Mouse (Mus musculus) frontal cortex, adult (tissue): ENCODE results near the gene Mcm2.

Experiments used
- ATAC-seq: cut with Nextera tagmentation; 2 replicates; pipeline ENCODE4 v1.9.2; 2017; ENCODE audit warnings: mild to moderate bottlenecking, moderate library complexity, mixed read lengths; ENCODE audit not compliant: low TSS enrichment

The Mcm2 gene

GRCm38 (mm10) chr6:88898534-88899048 lies at the start of gene Mcm2:
Gene Mcm2 (minus strand): TSS chr6:88898780.
- peak; percentile 64 for ATAC-seq

DNA sequence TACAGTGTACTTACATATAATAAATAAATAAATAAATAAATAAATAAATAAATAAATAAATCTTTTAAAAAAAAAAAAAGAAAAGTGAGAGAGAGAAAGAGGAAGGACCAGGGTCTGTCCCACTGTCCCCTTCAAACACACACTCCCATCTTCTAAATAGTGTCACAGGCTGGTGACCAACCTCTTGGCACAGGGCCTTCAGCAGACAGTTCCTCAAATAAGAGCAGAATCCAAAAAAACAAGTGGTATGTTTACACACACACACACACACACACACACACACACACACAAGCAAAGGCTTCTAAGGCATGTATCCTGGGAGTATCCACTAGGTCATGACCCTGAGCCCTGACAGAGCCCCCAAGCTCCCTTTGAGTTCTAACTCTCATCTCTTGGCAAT lies 49.2 kb upstream of the Mcm2 start:
- ATAC-seq: no peak

GRCm38 (mm10) chr6:88946442-88946841 lies 47.9 kb upstream of the Mcm2 start:
- no peak for ATAC-seq

DNA sequence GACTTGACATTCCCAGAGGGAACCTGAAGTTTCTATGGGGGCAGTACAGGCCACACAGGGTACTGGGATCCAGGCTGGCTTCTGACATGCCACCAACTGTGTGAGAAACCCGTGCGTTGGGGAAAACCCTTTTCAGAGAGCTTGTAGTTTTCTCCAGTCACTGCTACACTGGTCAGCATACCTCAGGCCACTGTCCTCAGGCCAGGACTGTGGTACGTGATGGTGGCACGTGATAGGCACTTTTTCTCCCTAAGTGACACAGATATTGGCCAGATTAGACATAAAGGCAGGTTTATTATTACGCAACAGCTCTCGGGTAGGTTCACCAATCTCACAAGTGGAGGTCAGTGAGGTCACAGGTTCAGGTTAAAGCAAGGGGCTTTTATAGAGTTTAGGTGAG lies 45.1 kb upstream of the Mcm2 start:
- no peak for ATAC-seq

DNA sequence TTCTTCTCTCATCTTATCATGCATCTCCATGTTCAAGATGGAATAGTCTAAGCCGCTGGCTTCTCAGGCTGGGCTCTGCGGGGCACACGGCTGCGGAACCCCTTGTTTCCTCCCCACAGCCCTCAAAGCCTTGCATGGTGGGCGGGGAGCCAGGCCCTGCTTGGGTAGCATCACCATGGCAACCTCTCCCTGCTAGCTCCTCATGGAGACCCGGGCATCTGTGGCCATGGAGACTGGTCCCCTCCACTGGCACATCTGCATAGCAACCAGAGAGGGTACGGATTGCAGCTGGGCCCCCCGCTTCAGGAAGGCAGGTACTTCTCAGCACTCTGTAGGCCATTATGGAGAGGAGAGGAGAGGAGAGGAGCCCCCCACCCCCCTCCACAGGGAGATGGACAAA lies 44.0 kb upstream of the Mcm2 start:
- ATAC-seq: no peak

- ATAC-seq: peak; percentile 7; the same call in 1 of the 2 replicates
Measured at GRCm38 (mm10) chr6:88941628-88942027, 43.0 kb upstream of the Mcm2 start.

- ATAC-seq: no peak
Measured at GRCm38 (mm10) chr6:88940090-88940916, 41.7 kb upstream of the Mcm2 start.

DNA sequence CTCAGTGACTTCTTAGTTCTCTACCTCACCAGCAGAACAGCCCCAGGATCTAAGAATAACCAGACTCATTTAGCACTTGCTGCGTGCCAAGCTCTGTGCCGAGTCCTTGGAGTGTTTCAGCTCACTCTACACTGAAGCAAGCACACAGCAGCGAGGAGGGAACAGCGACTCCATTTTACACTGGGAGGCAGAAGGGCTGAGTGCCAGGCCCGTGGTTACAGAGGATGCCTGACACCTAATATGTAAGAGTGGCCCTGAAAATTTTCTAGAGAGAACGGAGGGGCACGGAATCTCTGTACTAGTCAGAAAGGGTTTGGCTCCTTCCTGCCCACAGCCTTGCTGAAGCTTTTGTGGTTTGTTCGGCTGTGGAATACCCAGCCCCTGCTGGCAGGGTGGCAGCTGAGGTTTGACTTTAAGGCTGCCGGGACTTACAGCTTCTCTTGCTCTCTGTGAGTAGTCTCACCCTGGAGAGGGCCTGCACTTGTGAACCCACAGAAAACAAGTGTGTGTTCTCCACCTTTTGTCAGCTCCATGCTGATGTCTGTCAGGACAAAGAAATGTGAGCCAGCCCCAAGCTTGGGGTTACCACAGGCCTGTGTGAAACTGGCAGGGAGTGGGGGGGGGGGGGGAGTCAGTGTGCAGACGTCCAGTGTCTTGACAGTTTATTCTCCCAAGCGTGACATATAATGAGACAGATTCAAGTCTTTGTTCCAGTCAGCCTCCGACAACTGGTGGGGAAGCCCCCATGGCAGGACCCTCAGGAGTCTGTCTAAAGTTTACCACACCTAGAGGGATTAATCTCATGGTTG lies 40.9 kb upstream of the Mcm2 start:
- ATAC-seq: peak; percentile 82

DNA sequence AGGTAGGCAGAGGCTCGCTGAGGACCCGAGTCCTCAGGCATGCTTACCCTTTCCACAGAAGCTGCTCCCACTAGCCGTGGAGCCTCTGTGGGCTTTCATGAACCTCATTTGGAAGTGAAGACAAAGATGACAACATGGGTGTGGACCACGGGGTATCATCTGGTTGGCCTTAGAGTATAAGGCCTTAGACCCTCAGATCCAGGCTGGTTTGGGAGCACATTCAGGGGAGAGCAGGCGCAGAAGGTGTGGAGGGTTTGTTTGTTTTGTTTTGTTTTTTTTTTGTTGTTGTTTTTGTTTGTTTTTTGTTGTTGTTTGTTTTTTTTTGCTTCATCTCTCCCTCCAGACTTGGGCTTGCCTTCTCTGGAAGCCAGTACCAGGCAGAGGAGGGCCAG lies 40.1 kb upstream of the Mcm2 start:
- ATAC-seq: no peak

- no peak for ATAC-seq
Measured at GRCm38 (mm10) chr6:88937971-88938663, 39.5 kb upstream of the Mcm2 start.

- peak; percentile 22; the same call in 1 of the 2 replicates for ATAC-seq
Measured at GRCm38 (mm10) chr6:88937214-88937549, 38.6 kb upstream of the Mcm2 start.

DNA sequence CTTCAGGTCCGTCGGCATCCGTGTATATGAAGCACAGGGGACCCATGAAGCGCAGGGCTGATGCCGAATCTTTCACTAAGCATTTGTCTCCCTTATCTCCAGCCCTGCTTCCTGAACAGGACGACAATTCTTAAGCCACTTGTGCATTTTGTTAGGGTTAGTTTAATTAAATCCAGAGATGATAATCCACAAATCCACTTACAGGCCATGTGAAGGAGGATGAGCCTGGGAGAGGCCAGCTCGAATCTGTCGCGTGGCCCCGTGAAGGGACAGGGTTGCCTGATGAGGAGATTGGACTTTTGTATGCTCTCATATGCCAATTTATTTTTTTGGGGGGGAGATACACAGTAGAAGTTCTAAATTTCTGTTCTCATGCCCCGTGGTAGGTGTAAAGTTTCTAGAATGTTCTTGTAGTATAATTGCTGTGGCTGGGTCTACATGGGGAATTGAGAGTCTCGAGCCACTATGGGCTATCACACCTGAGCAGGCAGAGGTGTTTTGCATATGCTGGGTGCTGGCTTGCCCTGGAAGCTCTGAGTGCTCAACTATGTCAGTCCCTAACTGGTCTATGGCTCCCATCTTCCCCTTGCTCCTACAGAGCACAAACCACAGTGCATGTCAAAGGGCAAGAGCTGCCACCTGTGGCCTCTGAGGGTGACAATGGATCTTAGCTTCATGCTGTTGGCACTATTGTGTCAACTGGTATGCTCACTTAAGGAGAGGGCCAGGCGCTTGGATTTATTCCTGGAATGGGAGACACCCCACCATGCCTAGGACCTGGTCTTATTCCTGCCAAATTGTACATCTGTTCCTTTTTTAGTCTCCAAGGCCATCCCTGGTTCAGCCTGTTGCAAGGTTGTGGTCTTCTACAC lies 38.0 kb upstream of the Mcm2 start:
- no peak for ATAC-seq

- ATAC-seq: no peak
Measured at GRCm38 (mm10) chr6:88935735-88936276, 37.2 kb upstream of the Mcm2 start.

- peak; percentile 44 for ATAC-seq
Measured at GRCm38 (mm10) chr6:88934816-88935215, 36.2 kb upstream of the Mcm2 start.

DNA sequence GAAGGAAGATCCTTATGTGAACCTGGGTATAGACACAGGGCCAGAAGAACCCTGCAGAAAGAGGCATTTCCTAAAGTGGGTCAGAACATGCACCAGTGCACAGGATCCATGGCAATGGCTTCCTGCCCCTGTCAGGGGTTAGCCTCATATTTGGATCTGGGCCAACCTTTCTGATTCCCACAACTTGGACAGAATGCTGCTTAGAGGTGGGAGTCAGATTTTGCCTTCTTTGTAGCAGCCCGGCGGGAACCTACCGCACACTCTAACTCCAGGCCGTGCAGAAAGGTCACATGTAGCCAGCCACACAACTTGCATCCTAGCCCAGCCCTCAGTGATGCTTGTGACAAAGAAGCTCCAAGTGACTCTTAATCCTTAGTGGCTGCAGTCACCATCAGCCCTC lies 35.6 kb upstream of the Mcm2 start:
- no peak for ATAC-seq

DNA sequence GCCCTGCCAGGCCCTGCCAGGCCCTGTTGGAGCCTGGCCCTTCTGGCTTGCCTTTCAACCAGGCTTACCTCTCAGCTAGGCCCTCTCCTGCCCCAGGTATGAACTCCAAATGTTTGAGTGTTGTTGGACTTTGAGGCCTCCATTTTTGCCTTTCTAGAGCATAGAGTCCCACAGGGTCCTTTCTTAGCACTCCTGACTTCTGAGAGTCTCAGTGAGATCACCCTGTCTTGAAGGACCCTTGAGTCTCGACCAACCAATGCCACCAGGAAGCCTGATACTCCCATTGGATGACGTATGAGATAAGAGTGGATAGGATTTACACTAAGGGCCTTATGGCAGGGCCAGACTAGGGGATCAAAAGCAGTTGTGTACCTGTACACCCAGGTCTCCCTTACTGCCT lies 32.9 kb upstream of the Mcm2 start:
- no peak for ATAC-seq

GRCm38 (mm10) chr6:88930049-88930448 lies 31.5 kb upstream of the Mcm2 start:
- no peak for ATAC-seq

DNA sequence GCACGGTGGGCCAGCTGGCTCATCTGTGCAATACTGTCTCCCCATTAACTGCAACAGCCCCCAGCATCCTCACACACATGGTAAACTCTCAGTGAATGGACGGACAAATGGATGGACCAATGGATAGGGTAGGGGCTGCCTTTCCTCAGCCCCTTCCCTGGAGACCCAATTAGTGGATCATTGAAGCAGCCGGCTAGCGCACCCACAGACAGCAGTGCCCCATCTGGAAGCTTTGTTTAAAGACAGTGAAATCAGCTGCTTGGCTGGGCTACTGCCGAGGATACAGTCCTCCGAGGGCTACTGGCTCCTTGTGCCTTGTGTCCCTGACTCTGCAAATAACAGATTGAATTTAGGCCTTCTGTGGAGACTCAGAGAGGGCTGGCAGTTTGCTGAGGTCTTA lies 30.9 kb upstream of the Mcm2 start:
- ATAC-seq: no peak

DNA sequence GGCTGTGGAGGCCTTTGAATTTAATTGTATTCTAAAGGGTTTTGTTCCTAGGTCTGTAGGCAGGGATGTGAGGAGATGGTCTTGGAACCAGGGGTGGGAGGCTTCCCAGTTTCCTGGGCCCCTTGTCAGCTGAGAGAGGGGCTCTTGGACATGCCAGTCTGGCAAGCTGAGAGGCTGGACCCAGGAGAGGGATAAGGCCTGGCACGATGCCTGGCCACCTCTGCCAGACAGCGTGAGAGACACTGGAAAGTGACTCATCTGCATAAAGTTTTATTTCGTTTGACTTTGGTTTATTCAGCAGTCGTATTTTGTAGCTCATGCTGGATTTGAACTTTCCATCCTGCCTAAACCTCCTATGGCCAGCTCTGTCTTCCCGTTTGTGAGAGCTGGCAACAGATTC lies 30.0 kb upstream of the Mcm2 start:
- no peak for ATAC-seq

DNA sequence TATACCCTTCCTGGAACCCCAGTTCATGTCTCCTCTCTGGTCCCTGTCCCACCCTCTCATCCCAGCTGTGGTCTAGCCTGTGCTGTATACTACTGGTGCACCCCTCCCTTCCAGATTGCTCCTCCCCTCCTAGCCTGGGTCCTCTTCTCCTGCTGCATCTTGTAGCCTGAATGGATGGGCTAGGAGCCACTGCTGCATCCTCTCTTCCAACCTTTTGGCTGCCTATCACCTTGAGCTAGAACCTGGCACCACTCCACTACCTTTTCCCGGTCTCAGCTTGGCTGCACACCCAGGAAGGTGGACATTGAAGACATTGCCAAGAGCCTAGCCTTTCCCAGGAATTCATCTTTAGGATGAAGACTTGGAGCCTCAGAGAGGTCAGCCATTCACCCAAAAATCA lies 29.4 kb upstream of the Mcm2 start:
- no peak for ATAC-seq

DNA sequence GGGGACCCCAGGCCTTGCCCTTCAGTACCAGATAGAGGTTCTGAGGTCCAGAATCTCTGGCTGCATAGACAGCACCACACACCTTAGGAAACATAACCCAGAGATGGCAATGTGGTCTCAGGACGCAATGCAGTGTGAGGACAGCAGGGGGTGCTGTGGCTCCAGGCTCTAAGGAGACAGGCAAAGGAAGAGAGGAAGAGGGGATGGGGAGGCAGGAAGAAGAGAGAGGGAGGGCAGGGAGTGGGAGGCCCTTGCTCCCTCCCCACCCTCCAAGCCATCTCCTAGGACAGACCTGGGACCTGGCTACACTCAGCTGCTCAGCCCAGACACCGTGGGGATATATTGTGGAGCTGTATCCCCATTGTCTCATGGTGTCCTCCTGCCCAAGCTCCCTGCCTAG lies 29.0 kb upstream of the Mcm2 start:
- ATAC-seq: peak; percentile 77
